Mouse (Mus musculus) liver, embryonic 12.5 days (tissue): ENCODE results near the gene Prdm11. TPM values are rescaled to one million over a fixed set of nuclear protein-coding genes. Genes with fewer than 3 reads are reported as not detected.
A peak's percentile ranks its signal among the peaks of the same experiment; 100 is the strongest.

Experiments used
- ATAC-seq: fragments of 200-750 bp; cut with Nextera tagmentation; 2 replicates; pipeline ENCODE4 v1.8.0; 2017; ENCODE audit warnings: moderate number of reproducible peaks, mild to moderate bottlenecking, moderate library complexity
- H3K27ac ChIP-seq: fragments of 300-500 bp; sonication (generic); 2 replicates; pipeline ENCODE4 v1.5.1; 2016; ENCODE audit warnings: mild to moderate bottlenecking
- H3K27me3 ChIP-seq: fragments of 300-500 bp; sonication (generic); replicated peaks from 2 replicates; pipeline ENCODE4 v1.6.1; 2016; ENCODE audit warnings: mild to moderate bottlenecking, moderate library complexity
- H3K36me3 ChIP-seq: fragments of 300-500 bp; sonication (generic); 2 replicates; pipeline ENCODE4 v1.6.1; 2016; ENCODE audit warnings: mild to moderate bottlenecking, moderate library complexity
- H3K4me1 ChIP-seq: fragments of 300-500 bp; sonication (generic); 2 replicates; pipeline ENCODE4 v1.6.1; 2016
- H3K4me2 ChIP-seq: fragments of 300-500 bp; sonication (generic); 2 replicates; pipeline ENCODE4 v1.6.1; 2016; ENCODE audit warnings: mild to moderate bottlenecking, moderate library complexity
- H3K4me3 ChIP-seq: fragments of 300-500 bp; sonication (generic); 2 replicates; pipeline ENCODE4 v1.5.1; 2016; ENCODE audit warnings: mild to moderate bottlenecking, moderate library complexity
- H3K9ac ChIP-seq: fragments of 300-500 bp; sonication (generic); 2 replicates; pipeline ENCODE4 v1.6.1; 2016; ENCODE audit warnings: mild to moderate bottlenecking, moderate library complexity
- H3K9me3 ChIP-seq: fragments of 300-500 bp; sonication (generic); replicated peaks from 2 replicates; pipeline ENCODE4 v1.6.1; 2016; ENCODE audit warnings: mild to moderate bottlenecking, moderate library complexity
- WGBS: fragments of 180-500 bp; shearing (Covaris S2); methylation state at CpG from one replicate; pipeline ENCODE4 v1.1.7; 2016; ENCODE audit not compliant: insufficient replicate concordance; 5-methylcytosine and 5-hydroxymethylcytosine counted together
- polyA plus RNA-seq: library from polyadenylated mRNA; unstranded; fragments of >200 nt; fragmentation: Nextera tagmentation; extraction: Ambion mirVana; gene quantifications from 2 replicates; pipeline ENCODE4 v1.2.1, GENCODE M21; 2016

The Prdm11 gene
- polyA plus RNA-seq: 8.0 and 9.2 TPM in 2 replicates

GRCm38 (mm10) chr2:93045818-93046508 is at the start of gene Prdm11:
Gene Prdm11 (minus strand): TSS chr2:93046167.
- Histone ChIP-seq H3K36me3 (no peaks in the 10 kb centered on the region), H3K4me1 (peaks cover 54% of the 10 kb centered on the region), H3K4me3 (peak within 1 kb of the TSS; percentile 73), H3K9me3 (no peaks in the 10 kb centered on the region), H3K27ac (peak within 1 kb of the TSS; percentile 82), H3K4me2 (peak within 1 kb of the TSS; percentile 93), H3K9ac (peak within 1 kb of the TSS; percentile 85), H3K27me3 (peaks cover 20% of the 10 kb centered on the region)
- peak; percentile 8; the same call in 1 of the 2 replicates for ATAC-seq
- WGBS: under 1% methylated on average over 86 of the region's 90 CpGs

DNA sequence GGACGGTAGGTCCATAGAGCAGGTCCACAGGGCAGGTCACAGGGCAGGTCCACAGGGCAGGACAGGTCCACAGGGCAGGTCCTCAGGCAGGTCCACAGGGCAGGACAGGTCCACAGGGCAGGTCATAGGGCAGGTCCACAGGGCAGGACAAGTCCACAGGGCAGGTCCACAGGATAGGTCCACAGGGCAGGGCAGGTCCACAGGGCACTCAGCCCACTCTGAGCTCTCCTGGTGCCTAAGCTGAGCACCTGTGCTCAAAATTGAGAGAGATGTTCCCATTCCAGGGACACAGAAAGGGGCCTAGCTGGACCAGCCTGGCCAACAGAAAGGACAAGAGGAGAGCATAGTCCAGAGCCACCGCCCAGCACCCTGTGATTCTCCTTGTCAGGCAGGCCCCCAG is 46.4 kb upstream of the Prdm11 start:
- no peaks in the 10 kb centered on the region for H3K27me3 ChIP-seq
- no peaks in the 10 kb centered on the region for H3K9me3 ChIP-seq
- no peaks in the 10 kb centered on the region for H3K4me1 ChIP-seq
- WGBS: 68% methylated on average over 2 of the region's 2 CpGs
- ATAC-seq: no peak
- H3K27ac ChIP-seq: no peak overlapping the region
- H3K36me3 ChIP-seq: no peaks in the 10 kb centered on the region
- H3K9ac ChIP-seq: no peak overlapping the region
- H3K4me3 ChIP-seq: no peak overlapping the region
- no peak overlapping the region for H3K4me2 ChIP-seq

DNA sequence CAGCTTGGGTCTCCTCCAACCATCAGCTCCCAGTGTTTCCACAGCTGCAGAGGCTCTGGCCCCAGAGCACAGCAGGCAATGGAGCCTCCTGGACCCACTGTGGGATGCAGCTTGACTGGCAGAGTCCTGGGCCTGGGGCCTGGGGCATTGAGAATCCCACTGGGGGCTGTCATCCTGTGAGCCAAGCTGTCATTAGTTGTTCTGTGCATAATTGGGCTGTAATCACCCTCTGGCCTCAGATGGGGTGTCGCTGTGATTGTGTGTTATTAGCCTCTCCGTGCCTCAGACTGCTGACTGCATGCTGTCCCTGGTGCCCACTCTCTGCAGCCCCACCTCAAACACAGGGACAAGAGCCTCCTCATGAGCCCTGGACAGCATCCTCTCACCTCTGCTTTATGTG is 45.7 kb upstream of the Prdm11 start:
- Histone ChIP-seq H3K4me1 (no peaks in the 10 kb centered on the region), H3K4me2 (no peak overlapping the region), H3K27me3 (no peaks in the 10 kb centered on the region), H3K9ac (no peak overlapping the region), H3K9me3 (no peaks in the 10 kb centered on the region), H3K36me3 (no peaks in the 10 kb centered on the region), H3K27ac (no peak overlapping the region), H3K4me3 (no peak overlapping the region)
- ATAC-seq: no peak
- 51% methylated on average over 2 of the region's 2 CpGs for WGBS

DNA sequence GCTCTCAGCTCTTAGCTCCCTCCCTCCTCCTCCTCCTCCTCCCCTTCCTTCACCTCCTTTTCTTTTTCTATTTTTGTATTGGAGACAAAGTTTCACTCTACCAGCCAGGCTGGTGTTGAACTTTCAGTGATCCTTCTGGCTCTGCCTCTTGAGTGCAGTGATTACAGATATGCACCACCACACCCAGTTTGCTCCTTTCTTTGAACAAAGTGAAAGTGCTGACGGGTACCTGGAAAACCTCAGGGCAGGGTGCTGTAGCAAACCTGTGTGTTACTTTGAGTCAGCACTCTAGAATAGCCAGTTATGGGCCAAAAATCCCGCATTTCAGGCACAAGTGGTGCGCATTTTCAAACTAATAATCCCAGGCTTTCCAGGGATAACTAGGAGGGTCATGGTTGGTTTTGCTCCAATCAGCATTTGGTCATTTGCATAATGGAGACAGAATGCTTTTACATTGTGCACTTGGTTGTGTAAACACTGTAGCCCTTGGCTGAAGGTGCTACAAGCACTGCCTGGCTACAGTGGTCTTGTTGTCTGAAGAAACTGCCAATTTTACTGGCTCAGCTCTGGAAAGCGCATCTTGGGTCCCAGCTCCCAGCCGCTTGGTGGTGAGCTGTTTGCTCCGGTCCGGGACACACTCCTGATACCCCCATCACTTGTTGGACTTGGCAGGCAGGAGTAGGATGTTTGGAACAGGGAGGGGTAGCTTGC is 43.6 kb upstream of the Prdm11 start:
- Histone ChIP-seq H3K4me3 (no peak overlapping the region), H3K9me3 (no peaks in the 10 kb centered on the region), H3K36me3 (no peaks in the 10 kb centered on the region), H3K27ac (no peak overlapping the region), H3K4me1 (no peaks in the 10 kb centered on the region), H3K4me2 (no peak overlapping the region), H3K9ac (no peak overlapping the region), H3K27me3 (no peaks in the 10 kb centered on the region)
- ATAC-seq: no peak
- 61% methylated on average over 7 of the region's 7 CpGs for WGBS

- 66% methylated on average over 7 of the region's 7 CpGs for WGBS
- Histone ChIP-seq H3K36me3 (no peaks in the 10 kb centered on the region), H3K4me3 (no peak overlapping the region), H3K27ac (no peak overlapping the region), H3K27me3 (no peaks in the 10 kb centered on the region), H3K4me2 (no peak overlapping the region), H3K9me3 (no peaks in the 10 kb centered on the region), H3K4me1 (no peaks in the 10 kb centered on the region), H3K9ac (no peak overlapping the region)
- no peak for ATAC-seq
These were observed 42.0 kb upstream of the Prdm11 start for GRCm38 (mm10) chr2:93088006-93088405.

GRCm38 (mm10) chr2:93085291-93086027 is 39.5 kb upstream of the Prdm11 start:
- WGBS: 56% methylated on average over 8 of the region's 8 CpGs
- no peak overlapping the region for H3K4me3 ChIP-seq
- no peaks in the 10 kb centered on the region for H3K9me3 ChIP-seq
- H3K27me3 ChIP-seq: no peaks in the 10 kb centered on the region
- H3K9ac ChIP-seq: no peak overlapping the region
- H3K4me1 ChIP-seq: no peaks in the 10 kb centered on the region
- ATAC-seq: no peak
- no peaks in the 10 kb centered on the region for H3K36me3 ChIP-seq
- no peak overlapping the region for H3K4me2 ChIP-seq
- H3K27ac ChIP-seq: no peak overlapping the region

- no peak overlapping the region for H3K4me3 ChIP-seq
- no peak for ATAC-seq
- H3K27me3 ChIP-seq: no peaks in the 10 kb centered on the region
- H3K9ac ChIP-seq: no peak overlapping the region
- no peaks in the 10 kb centered on the region for H3K4me1 ChIP-seq
- no peaks in the 10 kb centered on the region for H3K9me3 ChIP-seq
- H3K36me3 ChIP-seq: no peaks in the 10 kb centered on the region
- WGBS: 71% methylated on average over 5 of the region's 5 CpGs
- H3K27ac ChIP-seq: no peak overlapping the region
- H3K4me2 ChIP-seq: no peak overlapping the region
These were observed 38.5 kb upstream of the Prdm11 start for GRCm38 (mm10) chr2:93084481-93084880.

GRCm38 (mm10) chr2:93083317-93083716 is 37.4 kb upstream of the Prdm11 start:
- H3K36me3 ChIP-seq: no peaks in the 10 kb centered on the region
- H3K4me2 ChIP-seq: no peak overlapping the region
- no peak overlapping the region for H3K27ac ChIP-seq
- no peak overlapping the region for H3K9ac ChIP-seq
- H3K27me3 ChIP-seq: no peaks in the 10 kb centered on the region
- ATAC-seq: no peak
- no peaks in the 10 kb centered on the region for H3K9me3 ChIP-seq
- H3K4me3 ChIP-seq: no peak overlapping the region
- WGBS: 46% methylated on average over 4 of the region's 4 CpGs
- H3K4me1 ChIP-seq: no peaks in the 10 kb centered on the region

DNA sequence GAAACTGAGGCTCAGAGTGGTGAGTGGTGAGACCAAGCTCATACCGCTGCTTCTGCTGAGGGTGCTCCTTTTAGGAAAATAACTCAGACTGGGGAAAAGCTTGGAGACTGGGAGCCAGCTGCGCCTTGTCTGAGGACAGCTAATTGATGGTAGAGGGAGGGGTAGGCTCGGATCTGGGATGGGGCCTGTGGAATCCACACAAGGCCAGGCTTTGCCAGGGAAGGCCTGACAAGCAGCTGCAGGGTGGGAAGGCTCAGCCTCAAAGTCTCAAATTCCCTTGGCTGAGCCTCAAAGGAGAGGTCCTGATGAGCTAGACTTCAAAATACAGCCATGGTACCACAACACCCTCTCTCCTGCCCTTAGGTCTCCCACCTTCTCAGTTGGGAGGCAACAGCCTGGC is 36.9 kb upstream of the Prdm11 start:
- Histone ChIP-seq H3K9ac (no peak overlapping the region), H3K36me3 (no peaks in the 10 kb centered on the region), H3K9me3 (no peaks in the 10 kb centered on the region), H3K4me1 (no peaks in the 10 kb centered on the region), H3K27me3 (no peaks in the 10 kb centered on the region), H3K27ac (no peak overlapping the region), H3K4me3 (no peak overlapping the region), H3K4me2 (no peak overlapping the region)
- no peak for ATAC-seq
- WGBS: 50% methylated on average over 3 of the region's 3 CpGs

- Histone ChIP-seq H3K4me2 (no peak overlapping the region), H3K27ac (no peak overlapping the region), H3K27me3 (no peaks in the 10 kb centered on the region), H3K4me3 (no peak overlapping the region), H3K9ac (no peak overlapping the region), H3K36me3 (no peaks in the 10 kb centered on the region), H3K9me3 (no peaks in the 10 kb centered on the region), H3K4me1 (no peaks in the 10 kb centered on the region)
- no peak for ATAC-seq
- WGBS: 55% methylated on average over 5 of the region's 5 CpGs
These were observed 35.1 kb upstream of the Prdm11 start for GRCm38 (mm10) chr2:93080871-93081608.

DNA sequence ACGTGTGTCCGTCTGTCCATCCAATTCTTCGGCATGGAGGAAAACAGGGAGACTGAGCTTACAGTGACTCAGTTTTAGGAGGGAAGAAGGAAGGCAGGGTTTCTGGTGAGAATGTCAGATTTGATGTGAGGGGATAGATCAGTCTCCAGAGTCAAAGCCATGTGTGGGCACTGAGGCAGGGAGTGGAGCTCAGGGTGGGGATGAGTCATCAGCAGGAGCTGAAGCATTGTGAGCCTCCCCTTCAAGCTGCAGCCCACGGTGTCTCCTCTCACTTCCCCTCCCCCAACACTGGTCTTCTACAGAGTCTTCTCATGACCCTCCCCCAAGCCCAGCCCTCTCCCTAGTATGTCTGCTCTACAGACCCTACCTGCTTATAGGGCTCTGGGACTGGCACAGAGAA is 33.4 kb upstream of the Prdm11 start:
- no peaks in the 10 kb centered on the region for H3K36me3 ChIP-seq
- no peak overlapping the region for H3K27ac ChIP-seq
- H3K4me3 ChIP-seq: no peak overlapping the region
- no peaks in the 10 kb centered on the region for H3K4me1 ChIP-seq
- no peak for ATAC-seq
- H3K27me3 ChIP-seq: no peaks in the 10 kb centered on the region; the same call in none of the 2 replicates
- no peak overlapping the region for H3K4me2 ChIP-seq
- H3K9ac ChIP-seq: no peak overlapping the region
- WGBS: 53% methylated on average over 4 of the region's 4 CpGs
- no peaks in the 10 kb centered on the region for H3K9me3 ChIP-seq
